Mouse (Mus musculus): Measurements from ENCODE around the gene Gm49337. TPM values are rescaled to one million over a fixed set of nuclear protein-coding genes. Genes with fewer than 3 reads are reported as not detected.

Gm49337 gene
- 1 to 10 TPM; 2.3 to 5.9 TPM for total RNA-seq (2021)
- long read RNA-seq, experiment 1: 0 reads
- long read RNA-seq, experiment 2: 0 reads

DNA sequence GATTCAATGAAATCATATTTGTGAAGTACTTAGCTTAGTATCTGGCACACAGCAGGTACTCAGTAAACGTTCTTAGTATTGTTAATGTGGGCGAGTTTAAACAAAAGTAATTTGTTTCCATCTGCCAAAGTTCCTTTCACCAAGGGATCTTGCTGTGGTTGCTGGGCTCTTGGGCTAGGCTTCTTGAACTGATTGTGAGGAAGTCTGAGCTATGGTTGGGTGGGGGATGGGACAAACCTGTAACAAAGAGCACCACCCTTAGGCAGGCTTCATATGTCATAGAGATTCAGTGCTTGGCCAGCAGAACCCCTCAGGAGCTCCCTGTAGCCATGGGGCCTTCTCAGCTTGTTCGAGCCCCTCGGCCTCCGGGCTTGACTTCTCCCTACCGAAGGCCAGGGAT is at the start of gene Gm49337, which contains the start of gene 1700042G07Rik:
Gene Gm49337, plus strand, starts transcription at position 313 of the 400 bp plus-strand sequence.
Gene 1700042G07Rik, plus strand, starts transcription at position 301 of the 400 bp plus-strand sequence.
- DNase-seq (ENCODE audit: low spot score in 2 of 2): no peak

GRCm38 (mm10) chr4:116123602-116124519 is 49.3 kb upstream of the Gm49337 start, which contains the start of the genes Rad54l and Pomgnt1:
TSS of gene Rad54l (minus strand) at chr4:116123690.
TSS of gene Pomgnt1 (plus strand) at chr4:116123840.
- peak; percentile 67 to 80 for DNase-seq (ENCODE audit: low spot score in 2 of 2)

DNA sequence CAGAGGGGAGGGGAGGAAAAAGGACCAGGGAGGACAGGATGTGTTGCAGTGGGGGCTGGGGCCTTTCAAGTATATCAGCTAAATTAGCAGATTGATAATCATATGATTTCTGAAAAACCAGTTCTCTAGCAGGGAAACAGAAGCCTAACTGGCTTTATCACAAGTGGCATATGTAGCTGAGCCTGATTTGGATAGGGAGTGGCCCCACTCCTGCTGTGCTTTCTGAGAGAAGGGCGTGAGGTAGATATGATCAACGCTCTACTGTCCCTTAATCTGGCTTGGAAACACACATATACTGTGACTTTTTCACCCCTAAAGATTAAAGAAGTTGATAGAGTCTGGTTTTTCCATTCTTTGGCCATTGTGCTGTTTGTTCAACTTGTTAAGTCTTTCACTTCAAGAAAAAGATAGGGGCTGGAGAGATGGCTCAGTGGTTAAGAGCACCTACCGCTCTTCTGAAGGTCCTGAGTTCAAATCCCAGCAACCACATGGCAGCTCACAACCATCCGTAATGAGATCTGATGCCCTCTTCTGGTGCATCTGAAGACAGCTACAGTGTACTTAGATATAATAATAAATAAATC is 47.3 kb upstream of the Gm49337 start:
- DNase-seq (ENCODE audit: low spot score in 2 of 2): no peak

DNA sequence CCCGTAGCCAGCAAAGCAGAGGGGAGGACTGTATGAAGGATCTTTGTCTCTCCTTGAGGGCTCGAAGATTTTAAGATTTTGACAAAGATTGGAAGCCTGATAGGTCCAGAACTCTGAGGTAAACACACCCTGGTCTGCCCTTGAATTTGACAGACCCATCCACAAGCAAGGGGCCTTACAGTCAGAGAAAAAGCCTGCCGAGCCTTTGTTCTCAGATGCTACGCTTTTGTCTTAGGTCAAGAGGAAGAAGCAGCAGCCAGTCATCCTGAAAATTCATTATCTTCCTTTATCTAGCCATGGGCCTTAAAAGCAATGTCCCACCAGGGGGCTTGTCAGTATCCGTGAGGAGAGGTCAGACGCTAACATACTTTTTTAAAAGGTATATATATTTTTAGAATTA is 45.2 kb upstream of the Gm49337 start:
- no peak for DNase-seq (ENCODE audit: low spot score in 2 of 2)

GRCm38 (mm10) chr4:116133126-116133525 is 40.1 kb upstream of the Gm49337 start:
- DNase-seq (ENCODE audit: low spot score in 2 of 2): no peak

GRCm38 (mm10) chr4:116134990-116135389 is 38.2 kb upstream of the Gm49337 start:
- no peak for DNase-seq (ENCODE audit: low spot score in 2 of 2)

DNA sequence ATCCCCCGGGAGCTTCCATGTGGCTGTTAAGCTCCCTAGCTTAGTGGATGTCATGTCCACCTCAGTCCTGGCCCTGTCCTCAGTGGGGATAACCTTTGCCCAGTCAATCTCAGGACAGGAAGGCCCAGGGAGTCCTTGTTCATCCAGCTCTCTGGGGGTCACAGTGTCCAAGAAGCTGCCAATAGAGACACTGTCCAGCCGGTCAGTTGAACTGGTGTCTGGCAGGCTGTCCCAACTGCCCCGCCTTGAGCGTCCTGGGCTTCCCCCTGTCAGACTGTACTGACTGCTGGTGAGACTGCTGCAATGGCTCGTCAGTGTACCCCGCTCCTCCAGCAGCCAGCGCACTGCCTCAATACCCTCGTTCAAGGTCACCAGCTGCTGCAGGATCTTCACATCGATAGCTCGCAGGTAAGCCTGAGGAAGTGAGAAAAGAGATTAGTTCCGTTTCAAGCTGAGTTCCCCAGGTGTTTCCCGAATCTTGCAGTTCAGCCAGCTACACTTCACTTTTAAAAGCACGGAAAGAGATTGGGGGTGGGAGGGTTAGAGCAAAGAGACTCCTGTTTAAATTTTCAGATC is 35.7 kb upstream of the Gm49337 start:
- no peak for DNase-seq (ENCODE audit: low spot score in 2 of 2)

- DNase-seq (ENCODE audit: low spot score in 2 of 2): no peak
Measured at GRCm38 (mm10) chr4:116140801-116141574, 32.2 kb upstream of the Gm49337 start.

- DNase-seq (ENCODE audit: low spot score in 2 of 2): no peak
Measured at GRCm38 (mm10) chr4:116141736-116142135, 31.4 kb upstream of the Gm49337 start.

GRCm38 (mm10) chr4:116142269-116142668 is 30.9 kb upstream of the Gm49337 start:
- DNase-seq (ENCODE audit: low spot score in 2 of 2): no peak

DNA sequence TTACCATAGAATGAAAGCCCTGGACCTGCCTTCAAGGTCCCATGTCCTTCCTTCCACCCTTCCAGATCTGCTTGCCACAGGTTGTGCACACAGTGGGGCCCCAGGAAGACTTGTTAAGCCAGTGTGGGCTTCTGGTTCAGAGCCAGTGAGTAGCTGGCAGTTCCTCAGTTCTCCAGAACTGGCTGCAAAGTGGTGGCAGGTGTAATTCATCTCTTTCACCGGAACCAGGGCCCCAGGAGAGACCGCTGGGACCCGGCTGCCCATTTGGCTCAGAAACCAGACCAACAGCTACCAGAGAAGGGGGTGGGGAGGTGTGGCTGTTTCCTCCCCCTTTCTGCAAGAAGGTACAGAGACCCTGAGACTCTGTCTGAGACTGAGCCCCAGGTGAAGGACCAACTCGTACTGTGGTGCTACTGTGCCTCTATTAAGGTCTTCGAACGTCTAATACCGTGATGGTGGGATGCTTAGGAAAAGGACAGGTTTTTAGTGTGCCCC is 29.8 kb upstream of the Gm49337 start:
- DNase-seq (ENCODE audit: low spot score in 2 of 2): no peak

DNA sequence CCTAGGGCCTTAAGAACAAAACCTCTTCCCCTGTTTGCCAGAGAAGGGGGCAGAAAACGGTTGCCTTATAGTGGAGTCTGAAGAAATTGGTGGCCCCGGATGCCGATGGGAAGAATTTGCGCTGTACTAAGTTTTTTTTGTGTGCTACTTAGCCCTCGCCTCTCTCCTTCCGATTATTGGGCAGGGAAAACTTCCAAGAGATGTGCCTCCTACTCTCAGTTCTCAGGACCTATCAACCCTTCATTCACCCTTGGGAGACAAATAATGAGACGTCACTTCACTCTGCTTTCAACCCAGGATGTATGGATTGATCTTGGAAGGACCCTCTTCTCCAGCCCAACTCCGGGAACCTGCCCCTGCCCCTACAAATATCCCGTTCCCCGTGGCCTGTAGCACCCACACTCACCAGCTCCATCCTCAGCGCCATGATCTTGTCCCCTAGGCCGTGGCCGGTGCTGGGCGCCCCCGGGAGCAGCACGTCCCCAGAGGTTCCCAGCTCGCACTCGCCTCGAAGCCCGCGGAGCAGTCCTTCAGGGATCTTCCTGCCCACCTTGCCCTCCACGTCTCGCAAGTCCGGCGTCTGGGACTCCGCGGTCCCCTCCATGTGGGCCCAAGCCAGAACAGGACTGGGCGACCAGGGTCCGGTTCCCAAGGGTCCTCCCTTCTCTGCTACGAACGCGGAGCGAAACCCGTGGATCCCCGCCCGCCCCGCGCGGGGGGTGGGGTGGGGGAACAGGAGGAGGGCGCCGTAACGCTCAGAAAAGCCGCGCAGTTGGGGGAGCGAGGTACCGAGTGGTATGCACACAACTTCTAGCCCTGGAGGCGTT is 29.1 kb upstream of the Gm49337 start:
- DNase-seq (ENCODE audit: low spot score in 2 of 2): peak; percentile 71 to 83

DNA sequence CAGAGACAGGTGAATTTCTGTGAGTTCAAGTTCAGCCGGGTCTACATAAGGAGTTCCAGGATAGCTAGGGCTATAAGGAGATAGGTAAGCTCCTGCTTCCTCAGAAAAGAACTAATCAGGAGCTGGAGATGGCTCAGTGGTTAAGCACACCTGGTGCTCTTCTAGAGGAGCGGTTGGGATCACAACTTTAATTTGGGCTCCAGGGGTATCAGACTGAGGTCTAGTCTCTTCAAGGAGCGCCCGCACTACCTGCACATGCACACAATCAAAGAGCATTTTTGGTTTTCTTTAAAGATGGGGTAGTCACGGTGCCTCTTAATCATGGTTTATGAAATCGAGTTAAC is 23.4 kb upstream of the Gm49337 start:
- DNase-seq (ENCODE audit: low spot score in 2 of 2): no peak

- DNase-seq (ENCODE audit: low spot score in 2 of 2): peak; percentile 48 to 64
Measured at GRCm38 (mm10) chr4:116150156-116150861, 22.9 kb upstream of the Gm49337 start.

- no peak for DNase-seq (ENCODE audit: low spot score in 2 of 2)
Measured at GRCm38 (mm10) chr4:116150862-116151221, 22.3 kb upstream of the Gm49337 start.

GRCm38 (mm10) chr4:116151238-116151637 is 21.9 kb upstream of the Gm49337 start, which contains the start of gene Lurap1:
TSS of gene Lurap1 (minus strand) at chr4:116151338.
- DNase-seq (ENCODE audit: low spot score in 2 of 2): no peak

GRCm38 (mm10) chr4:116152702-116153101 is 20.5 kb upstream of the Gm49337 start:
- DNase-seq (ENCODE audit: low spot score in 2 of 2): no peak

DNA sequence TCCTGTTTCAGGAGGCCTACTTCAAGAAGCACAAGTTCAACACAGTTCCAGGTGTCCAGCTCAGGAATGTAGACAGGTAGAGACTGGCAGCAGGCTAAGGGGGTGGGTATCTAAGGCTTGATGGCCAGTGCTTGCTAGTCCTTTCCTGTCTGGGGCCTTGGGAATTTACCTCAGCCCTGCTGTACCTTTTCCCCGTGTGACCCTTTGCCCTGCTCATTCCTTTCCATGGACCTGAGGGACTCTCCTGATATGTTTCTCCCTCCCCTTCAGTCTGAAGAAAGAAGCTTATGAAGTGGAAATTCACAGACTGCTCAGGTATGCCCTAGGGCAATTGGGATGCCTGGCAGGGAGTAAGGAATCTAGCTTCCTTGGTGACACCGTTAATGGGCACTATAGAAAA is 15.3 kb upstream of the Gm49337 start:
- no peak for DNase-seq (ENCODE audit: low spot score in 2 of 2)

- DNase-seq (ENCODE audit: low spot score in 2 of 2): peak in 1 of 2 experiments; percentile 47
Measured at GRCm38 (mm10) chr4:116159912-116160311, 13.3 kb upstream of the Gm49337 start.
